Mouse (Mus musculus) forebrain, postnatal 0 days (tissue): ENCODE measurements around the gene Rdh14. TPM values are rescaled to one million over a fixed set of nuclear protein-coding genes. Genes with fewer than 3 reads are reported as not detected.

Experiments
- ATAC-seq: fragments of 200-750 bp; cut with Nextera tagmentation; 2 replicates; pipeline ENCODE4 v1.8.0; 2017; ENCODE audit warnings: mild to moderate bottlenecking, moderate library complexity
- DNase-seq: peaks from one replicate; pipeline ENCODE4 v3.0.0-alpha.2; 2015
- H3K27ac ChIP-seq: fragments of 300-500 bp; sonication (generic); 2 replicates; pipeline ENCODE4 v1.5.1; 2014; ENCODE audit warnings: low read depth, mild to moderate bottlenecking, antibody characterized with exemption, low read length, moderate library complexity, mixed read lengths
- H3K27me3 ChIP-seq: fragments of 300-500 bp; sonication (generic); 2 replicates; pipeline ENCODE4 v1.6.1; 2014; ENCODE audit warnings: mild to moderate bottlenecking, low read length, mixed read lengths; ENCODE audit not compliant: insufficient read depth
- H3K36me3 ChIP-seq: fragments of 300-500 bp; sonication (generic); 2 replicates; pipeline ENCODE4 v1.6.1; 2014; ENCODE audit warnings: mild to moderate bottlenecking, moderate library complexity; ENCODE audit not compliant: insufficient read depth
- H3K4me1 ChIP-seq: fragments of 300-500 bp; sonication (generic); 2 replicates; pipeline ENCODE4 v1.6.1; 2014; ENCODE audit warnings: antibody characterized with exemption; ENCODE audit not compliant: insufficient read depth
- H3K4me2 ChIP-seq: fragments of 300-500 bp; sonication (generic); 2 replicates; pipeline ENCODE4 v1.6.1; 2014; ENCODE audit warnings: low read depth, mild to moderate bottlenecking, moderate library complexity
- H3K4me3 ChIP-seq: fragments of 300-500 bp; sonication (generic); 2 replicates; pipeline ENCODE4 v1.5.1; 2014; ENCODE audit warnings: low read depth, low read length, mixed read lengths
- H3K9ac ChIP-seq: fragments of 300-500 bp; sonication (generic); 2 replicates; pipeline ENCODE4 v1.6.1; 2014; ENCODE audit warnings: mild to moderate bottlenecking
- H3K9me3 ChIP-seq: fragments of 300-500 bp; sonication (generic); 2 replicates; pipeline ENCODE4 v1.6.1; 2016; ENCODE audit warnings: low read length
- CTCF ChIP-seq: sonication (generic); IDR thresholded peaks from 2 replicates; pipeline ENCODE4 v1.5.1; 2016; ENCODE audit warnings: antibody characterized with exemption, control low read depth, low read depth
- WGBS: fragments of 180-500 bp; shearing (Covaris S2); extraction: QIAGEN DNeasy Blood & Tissue Kit; methylation state at CpG from one replicate; pipeline ENCODE4 v1.1.7; 2014; 5-methylcytosine and 5-hydroxymethylcytosine counted together
- polyA plus RNA-seq: library from polyadenylated mRNA; unstranded; fragments of >200 nt; fragmentation: Nextera tagmentation; extraction: Ambion mirVana; gene quantifications from 2 replicates; pipeline ENCODE4 v1.2.1, GENCODE M21; 2015
- total RNA-seq: library from RNA; depleted of rRNA; stranded (reverse); fragments of >200 nt; gene quantifications from 2 replicates; pipeline ENCODE4 v1.2.3, GENCODE M21; 2014; rRNA removed

Gene Rdh14
- total RNA-seq = 44.4 and 51.9 TPM in 2 replicates
- 42.6 and 43.5 TPM in 2 replicates for polyA plus RNA-seq

- Histone ChIP-seq H3K4me1 (peaks cover 12% of the 10 kb centered on the region; the same call in 1 of the 2 replicates), H3K9ac (peak within 1 kb of the TSS; percentile 97), H3K4me2 (peak within 1 kb of the TSS; percentile 88), H3K27me3 (no peaks in the 10 kb centered on the region), H3K36me3 (0 out of 2 replicates have a peak, but pooled peaks cover 7% of the 10 kb centered on the region), H3K9me3 (no peaks in the 10 kb centered on the region), H3K4me3 (peak within 1 kb of the TSS; percentile 74), H3K27ac (peak within 1 kb of the TSS; percentile 80)
- ATAC-seq (peak; percentile 99), DNase-seq (peak; percentile 93)
- peak; percentile 81 for TF ChIP-seq CTCF
- under 1% methylated on average over 53 of the region's 53 CpGs for WGBS
Observed at GRCm38 (mm10) chr12:10390671-10391441, at the start of gene Rdh14. Gene Rdh14 (plus strand): TSS chr12:10390772.

- no peak for TF ChIP-seq CTCF
- Histone ChIP-seq H3K27ac (no peak overlapping the region), H3K36me3 (no peaks in the 10 kb centered on the region), H3K9me3 (no peaks in the 10 kb centered on the region), H3K9ac (no peak overlapping the region), H3K27me3 (no peaks in the 10 kb centered on the region), H3K4me1 (no peaks in the 10 kb centered on the region), H3K4me3 (no peak overlapping the region), H3K4me2 (no peak overlapping the region)
- DNase-seq = no peak
- 56% methylated on average over 3 of the region's 3 CpGs for WGBS
- no peak for ATAC-seq
Observed at GRCm38 (mm10) chr12:10350706-10351105, 39.9 kb upstream of the Rdh14 start.

GRCm38 (mm10) chr12:10357756-10358155 lies 32.8 kb upstream of the Rdh14 start:
- Histone ChIP-seq H3K9ac (no peak overlapping the region), H3K27me3 (no peaks in the 10 kb centered on the region), H3K4me1 (no peaks in the 10 kb centered on the region), H3K9me3 (no peaks in the 10 kb centered on the region), H3K4me3 (no peak overlapping the region), H3K4me2 (no peak overlapping the region), H3K27ac (no peak overlapping the region), H3K36me3 (no peaks in the 10 kb centered on the region)
- no peak for ATAC-seq
- WGBS = 65% methylated on average over 6 of the region's 6 CpGs
- no peak for DNase-seq
- TF ChIP-seq CTCF = no peak

GRCm38 (mm10) chr12:10369673-10370072 lies 20.9 kb upstream of the Rdh14 start, which contains the start of gene Nt5c1b:
Gene Nt5c1b (plus strand): TSS chr12:10369973.
- Histone ChIP-seq H3K4me1 (no peaks in the 10 kb centered on the region), H3K4me3 (no peak within 1 kb of the TSS), H3K36me3 (no peaks in the 10 kb centered on the region), H3K27me3 (no peaks in the 10 kb centered on the region), H3K27ac (no peak within 1 kb of the TSS), H3K9me3 (no peaks in the 10 kb centered on the region), H3K9ac (no peak within 1 kb of the TSS), H3K4me2 (no peak within 1 kb of the TSS)
- TF ChIP-seq CTCF = no peak
- ATAC-seq (no peak), DNase-seq (no peak)
- 75% methylated on average over 3 of the region's 3 CpGs for WGBS

GRCm38 (mm10) chr12:10400788-10401187 lies 10.2 kb downstream of the Rdh14 start:
- no peak for TF ChIP-seq CTCF
- Histone ChIP-seq H3K4me1 (no peaks in the 10 kb centered on the region), H3K36me3 (no peaks in the 10 kb centered on the region), H3K9me3 (no peaks in the 10 kb centered on the region), H3K4me2 (no peak overlapping the region), H3K27me3 (no peaks in the 10 kb centered on the region), H3K27ac (no peak overlapping the region), H3K4me3 (no peak overlapping the region), H3K9ac (no peak overlapping the region)
- no peak for ATAC-seq
- DNase-seq = no peak
- 62% methylated on average over 1 of the region's 1 CpGs for WGBS

- ATAC-seq = no peak
- no peak for DNase-seq
- H3K4me1 ChIP-seq = no peaks in the 10 kb centered on the region
- H3K4me2 ChIP-seq = no peak overlapping the region
- no peak for TF ChIP-seq CTCF
- no peaks in the 10 kb centered on the region for H3K9me3 ChIP-seq
- no peaks in the 10 kb centered on the region for H3K36me3 ChIP-seq
- WGBS = 90% methylated on average over 9 of the region's 9 CpGs
- H3K27me3 ChIP-seq = no peaks in the 10 kb centered on the region
- no peak overlapping the region for H3K9ac ChIP-seq
- no peak overlapping the region for H3K4me3 ChIP-seq
- H3K27ac ChIP-seq = no peak overlapping the region
Observed at GRCm38 (mm10) chr12:10402421-10403115, 12.0 kb downstream of the Rdh14 start.
